Mouse (Mus musculus) hindbrain, embryonic 13.5 days (tissue): ENCODE data around the gene Vtn. TPM values are rescaled to one million over a fixed set of nuclear protein-coding genes. Genes with fewer than 3 reads are reported as not detected.

Experiments
- ATAC-seq: fragments of 200-750 bp; cut with Nextera tagmentation; 2 replicates; pipeline ENCODE4 v1.8.0; 2017; ENCODE audit warnings: moderate TSS enrichment; ENCODE audit not compliant: low FRiP score
- H3K27ac ChIP-seq: fragments of 300-500 bp; sonication (generic); 2 replicates; pipeline ENCODE4 v1.5.1; 2015; ENCODE audit warnings: inconsistent platforms, mild to moderate bottlenecking, moderate library complexity
- H3K27me3 ChIP-seq: fragments of 300-500 bp; sonication (generic); 2 replicates; pipeline ENCODE4 v1.6.1; 2015; ENCODE audit warnings: mild to moderate bottlenecking, inconsistent platforms
- H3K36me3 ChIP-seq: fragments of 300-500 bp; sonication (generic); 2 replicates; pipeline ENCODE4 v1.6.1; 2015; ENCODE audit warnings: mild to moderate bottlenecking, inconsistent platforms
- H3K4me1 ChIP-seq: fragments of 300-500 bp; sonication (generic); replicated peaks from 2 replicates; pipeline ENCODE4 v1.6.1; 2015; ENCODE audit warnings: inconsistent platforms
- H3K4me2 ChIP-seq: fragments of 300-500 bp; sonication (generic); 2 replicates; pipeline ENCODE4 v1.6.1; 2015; ENCODE audit warnings: inconsistent platforms, mild to moderate bottlenecking, moderate library complexity
- H3K4me3 ChIP-seq: fragments of 300-500 bp; sonication (generic); 2 replicates; pipeline ENCODE4 v1.5.1; 2015; ENCODE audit warnings: mild to moderate bottlenecking, inconsistent platforms
- H3K9ac ChIP-seq: fragments of 300-500 bp; sonication (generic); 2 replicates; pipeline ENCODE4 v1.6.1; 2015; ENCODE audit warnings: mild to moderate bottlenecking, inconsistent platforms
- H3K9me3 ChIP-seq: fragments of 300-500 bp; sonication (generic); 2 replicates; pipeline ENCODE4 v1.6.1; 2016; ENCODE audit warnings: inconsistent platforms
- WGBS: fragments of 180-500 bp; shearing (Covaris S2); methylation state at CpG from one replicate; pipeline ENCODE4 v1.1.7; 2015; 5-methylcytosine and 5-hydroxymethylcytosine counted together
- polyA plus RNA-seq: library from polyadenylated mRNA; unstranded; fragments of >200 nt; fragmentation: Nextera tagmentation; extraction: Ambion mirVana; gene quantifications from 2 replicates; pipeline ENCODE4 v1.2.1, GENCODE M21; 2015

Vtn gene
- polyA plus RNA-seq, 1 experiment from 2014 or later: 171 TPM

- no peaks in the 10 kb centered on the region for H3K9me3 ChIP-seq
- no peak for ATAC-seq
- 94% methylated on average over 7 of the region's 7 CpGs for WGBS
- no peak overlapping the region for H3K4me3 ChIP-seq
- no peak overlapping the region for H3K9ac ChIP-seq
- H3K4me2 ChIP-seq: no peak overlapping the region
- H3K36me3 ChIP-seq: peaks cover 44% of the 10 kb centered on the region
- peaks cover 11% of the 10 kb centered on the region for H3K4me1 ChIP-seq
- no peak overlapping the region for H3K27ac ChIP-seq
- no peaks in the 10 kb centered on the region for H3K27me3 ChIP-seq
These were observed 45.7 kb downstream of the Vtn start for GRCm38 (mm10) chr11:78544449-78545111.

DNA sequence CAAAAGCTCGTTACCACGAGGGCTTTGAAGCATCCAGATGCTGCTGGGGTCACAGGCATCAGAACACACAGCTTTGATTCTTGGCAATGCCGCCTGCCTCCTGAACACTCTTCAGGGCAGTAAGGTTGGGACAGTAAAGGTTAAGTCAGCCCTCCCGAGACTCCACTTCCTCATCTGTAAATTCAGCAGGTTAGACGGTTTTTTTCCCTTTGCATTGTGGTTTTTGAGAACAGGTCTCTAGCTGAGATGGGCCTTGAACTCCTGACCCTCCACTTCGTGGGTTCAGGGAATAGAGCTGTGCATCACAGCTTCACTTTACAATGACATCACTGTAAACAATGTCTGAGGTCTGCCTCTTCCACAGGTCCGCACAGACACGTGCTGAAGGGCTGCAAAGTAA, 46.3 kb downstream of the Vtn start:
- H3K9ac ChIP-seq: no peak overlapping the region
- H3K4me1 ChIP-seq: peaks cover 17% of the 10 kb centered on the region
- H3K36me3 ChIP-seq: peaks cover 38% of the 10 kb centered on the region
- H3K27me3 ChIP-seq: no peaks in the 10 kb centered on the region
- H3K4me2 ChIP-seq: no peak overlapping the region
- ATAC-seq: no peak
- 82% methylated on average over 8 of the region's 8 CpGs for WGBS
- no peaks in the 10 kb centered on the region for H3K9me3 ChIP-seq
- no peak overlapping the region for H3K4me3 ChIP-seq
- H3K27ac ChIP-seq: no peak overlapping the region

GRCm38 (mm10) chr11:78547718-78548460, 49.0 kb downstream of the Vtn start:
- H3K4me2 ChIP-seq: no peak overlapping the region
- peaks cover 16% of the 10 kb centered on the region for H3K36me3 ChIP-seq
- no peaks in the 10 kb centered on the region for H3K9me3 ChIP-seq
- H3K27ac ChIP-seq: no peak overlapping the region
- H3K4me1 ChIP-seq: peaks cover 22% of the 10 kb centered on the region
- no peak for ATAC-seq
- 93% methylated on average over 2 of the region's 2 CpGs for WGBS
- H3K4me3 ChIP-seq: no peak overlapping the region
- no peak overlapping the region; the same call in 1 of the 2 replicates for H3K9ac ChIP-seq
- H3K27me3 ChIP-seq: no peaks in the 10 kb centered on the region

- Histone ChIP-seq H3K4me2 (peak overlapping the region; percentile 81), H3K9me3 (no peaks in the 10 kb centered on the region; the same call in 1 of the 2 replicates), H3K36me3 (peaks cover 4% of the 10 kb centered on the region; the same call in 1 of the 2 replicates), H3K4me1 (peaks cover 22% of the 10 kb centered on the region), H3K4me3 (peak overlapping the region; percentile 65), H3K9ac (peak overlapping the region; percentile 74), H3K27me3 (no peaks in the 10 kb centered on the region), H3K27ac (no peak overlapping the region)
- WGBS: 16% methylated on average over 5 of the region's 5 CpGs
- no peak for ATAC-seq
These were observed 50.6 kb downstream of the Vtn start for GRCm38 (mm10) chr11:78549491-78549987.

- ATAC-seq: peak; percentile 100
- H3K9ac ChIP-seq: peak within 1 kb of the TSS; percentile 75
- H3K9me3 ChIP-seq: no peaks in the 10 kb centered on the region; the same call in 1 of the 2 replicates
- under 1% methylated on average over 60 of the region's 60 CpGs for WGBS
- H3K27me3 ChIP-seq: no peaks in the 10 kb centered on the region
- peaks cover 4% of the 10 kb centered on the region; the same call in 1 of the 2 replicates for H3K36me3 ChIP-seq
- H3K27ac ChIP-seq: peak within 1 kb of the TSS; percentile 87
- peaks cover 22% of the 10 kb centered on the region for H3K4me1 ChIP-seq
- peak within 1 kb of the TSS; percentile 81 for H3K4me2 ChIP-seq
- H3K4me3 ChIP-seq: peak within 1 kb of the TSS; percentile 65
These were observed 51.5 kb downstream of the Vtn start, which contains the start of gene Tmem97 for GRCm38 (mm10) chr11:78550168-78551058. Tmem97 (minus strand) TSS chr11:78550777.

DNA sequence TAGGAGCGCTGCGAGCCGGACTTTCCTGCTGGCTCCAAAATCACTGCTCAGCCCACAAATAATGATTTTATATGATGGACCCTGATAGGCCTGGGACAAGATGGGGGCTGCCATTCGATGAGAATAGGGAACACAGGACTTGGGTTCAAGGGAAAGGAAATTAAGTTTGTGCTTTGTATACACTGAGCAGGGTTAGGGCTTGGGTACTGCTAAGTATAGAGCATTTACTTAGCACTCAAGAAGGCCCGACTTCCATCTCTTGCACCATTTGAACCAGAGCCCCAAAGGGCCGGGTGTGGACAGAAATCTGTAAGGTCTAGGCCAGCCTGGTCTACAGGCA, 52.1 kb downstream of the Vtn start:
- WGBS: 34% methylated on average over 6 of the region's 6 CpGs
- Histone ChIP-seq H3K4me1 (peaks cover 22% of the 10 kb centered on the region), H3K4me2 (peak overlapping the region; percentile 81), H3K27me3 (no peaks in the 10 kb centered on the region), H3K36me3 (no peaks in the 10 kb centered on the region), H3K4me3 (peak overlapping the region; percentile 65), H3K9me3 (no peaks in the 10 kb centered on the region; the same call in 1 of the 2 replicates), H3K9ac (peak overlapping the region; percentile 75), H3K27ac (peak overlapping the region; percentile 87)
- ATAC-seq: peak; percentile 36

Other genes with a start within 250 kb of the Vtn start
- 64.9 and 67.2 TPM in 2 replicates for gene 2610507B11Rik, start 237.3 kb upstream of the Vtn start, polyA plus RNA-seq
- gene BC030499, start 208.2 kb upstream of the Vtn start, polyA plus RNA-seq: 0.19 and 0.49 TPM in 2 replicates
- gene Spag5, start 197.6 kb upstream of the Vtn start, polyA plus RNA-seq: 9.9 and 10.2 TPM in 2 replicates
- gene Aldoc, start 176.1 kb upstream of the Vtn start, polyA plus RNA-seq: 144 and 175 TPM in 2 replicates
- 75.0 and 78.2 TPM in 2 replicates for gene Pigs, start 170.7 kb upstream of the Vtn start, polyA plus RNA-seq
- gene Unc119, start 155.6 kb upstream of the Vtn start, polyA plus RNA-seq: 75.1 and 76.7 TPM in 2 replicates
- not detected in 2 replicates for gene Foxn1, start 112.5 kb upstream of the Vtn start, polyA plus RNA-seq
- gene Slc13a2, start 76.9 kb upstream of the Vtn start, polyA plus RNA-seq: not detected in 2 replicates
- gene Slc46a1, start 33.4 kb upstream of the Vtn start, polyA plus RNA-seq: 22.2 and 22.9 TPM in 2 replicates
- gene Sarm1, start 1.3 kb upstream of the Vtn start, polyA plus RNA-seq: 45.0 and 47.2 TPM in 2 replicates
- 0.13 and 0.19 TPM in 2 replicates for gene Sebox, start 4.4 kb downstream of the Vtn start, polyA plus RNA-seq
- gene Tmem199, start 13.1 kb downstream of the Vtn start, polyA plus RNA-seq: 93.6 and 101 TPM in 2 replicates
- 185 and 190 TPM in 2 replicates for gene Poldip2, start 13.1 kb downstream of the Vtn start, polyA plus RNA-seq
- 51.9 and 52.4 TPM in 2 replicates for gene Tnfaip1, start 37.2 kb downstream of the Vtn start, polyA plus RNA-seq
- gene Ift20, start 37.3 kb downstream of the Vtn start, polyA plus RNA-seq: 118 and 124 TPM in 2 replicates
- gene Tmem97, start 51.7 kb downstream of the Vtn start, polyA plus RNA-seq: 28.5 and 30.5 TPM in 2 replicates
- gene Nlk, start 198.3 kb downstream of the Vtn start, polyA plus RNA-seq: 29.9 and 31.8 TPM in 2 replicates